In the genomic region with DNA sequence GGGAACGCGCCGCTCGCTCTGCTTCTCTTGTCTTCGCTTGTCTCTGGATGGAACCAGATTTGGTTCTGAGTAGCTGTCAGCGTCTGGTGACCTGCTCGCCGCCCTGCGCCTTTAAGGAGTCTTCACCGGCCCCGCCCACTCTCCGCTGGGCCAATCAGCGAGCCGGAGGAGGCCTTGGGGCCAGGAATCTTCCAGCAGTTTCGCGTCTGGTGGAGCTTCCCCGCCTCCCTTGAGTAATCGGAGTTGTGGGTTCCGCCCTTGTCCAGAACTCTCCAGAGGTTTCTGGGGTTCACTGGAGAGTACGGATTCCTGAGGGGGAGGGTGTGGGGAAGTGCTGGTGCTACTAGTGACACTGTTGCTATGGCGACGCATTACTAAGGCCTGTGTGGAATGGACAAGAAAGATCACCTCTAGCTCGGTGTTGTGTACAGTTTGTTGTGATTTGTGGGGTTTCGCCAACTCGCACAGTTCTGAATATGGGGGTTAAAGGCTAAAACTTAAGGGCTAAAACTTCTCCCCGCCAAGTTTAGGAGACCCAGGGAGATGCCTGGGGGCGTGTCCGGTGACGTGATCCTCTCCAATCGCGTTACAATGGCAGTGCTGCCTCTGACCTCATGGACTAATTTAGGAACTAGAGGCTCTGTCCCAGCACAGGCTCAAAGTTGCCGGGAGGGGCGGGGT, we compare ENCODE assay signal across 9 mouse cellular contexts. TPM values are rescaled to one million over a fixed set of nuclear protein-coding genes. Genes with fewer than 3 reads are reported as not detected.
DNase-seq lines count a peak whose midpoint lies in the region; ATAC-seq and TF ChIP-seq lines count a peak whose summit lies in the region.
"Not testable (repeated sequence)": the region's sequence is repeated elsewhere in the genome, so short reads cannot be mapped to it uniquely, and the experiment has no call there.
"Had no signal": no experiment of that assay in that cellular context is flagged by ENCODE, and none has a peak within 500 bp of the region (broad histone marks: within the 10 kb centered on the region; RNA-seq: fewer than 3 reads in every experiment).

A gene (minus strand): TSS at position 88 of the 681 bp plus-strand sequence.
A gene (plus strand): TSS at position 635 of the 681 bp plus-strand sequence.

- not testable (repeated sequence) for H3K36me3 ChIP-seq in E14TG2a.4 (ENCODE audit: insufficient read depth, low read length); liver, embryonic 13.5 days

- peak; percentile 86 for DNase-seq in cerebellum, adult 9-11 months
- DNase-seq in forelimb bud, embryonic 11.5 days (ENCODE audit: low read depth, low spot score) = peak; percentile 63
- peak; percentile 83 for DNase-seq in heart, postnatal 25 days (ENCODE audit: low spot score)
- peak; percentile 79 to 87 for DNase-seq in kidney, postnatal 4 days
- peak; percentile 66 for DNase-seq in liver, embryonic 13.5 days
- DNase-seq in spleen, postnatal 10 days (ENCODE audit: low spot score in 2 of 2) = peak; percentile 47 to 62

- ATAC-seq in liver, embryonic 13.5 days (ENCODE audit: low read depth) = peak; percentile 91
- ATAC-seq in monocyte, adult 5-6 weeks (replicated peaks; ENCODE audit: insufficient number of reproducible peaks, low FRiP score, low TSS enrichment, poor library complexity, severe bottlenecking) = peak; percentile 96

- WGBS in liver, embryonic 13.5 days (ENCODE audit: insufficient replicate concordance) = 1% methylated on average over 33 of the region's 33 CpGs

- H3K4me2 ChIP-seq in liver, embryonic 13.5 days = peak within 1 kb of the TSS; percentile 72

- peaks cover 21% of the 10 kb centered on the region for H3K4me1 ChIP-seq in E14TG2a.4 (replicated peaks; ENCODE audit: low read depth, low read length)
- H3K4me1 ChIP-seq in liver, embryonic 13.5 days (replicated peaks) = not testable (repeated sequence)

- not testable (repeated sequence) for H3K27ac ChIP-seq in liver, embryonic 13.5 days

- H3K27me3 ChIP-seq in E14TG2a.4 (ENCODE audit: insufficient read depth, low read length) = peaks cover 64% of the 10 kb centered on the region
- H3K27me3 ChIP-seq in liver, embryonic 13.5 days = peaks cover 61% of the 10 kb centered on the region

- H3K4me3 ChIP-seq in E14TG2a.4 (replicated peaks; ENCODE audit: low read length) = peak within 1 kb of the TSS; percentile 64
- H3K4me3 ChIP-seq in liver, embryonic 13.5 days (replicated peaks) = peak within 1 kb of the TSS; percentile 50

- peak within 1 kb of the TSS; percentile 52 for H3K9ac ChIP-seq in liver, embryonic 13.5 days

- intact Hi-C loops in heart, postnatal 25 days (cut with DNase I) = not testable (repeated sequence)

- not testable (repeated sequence) for H3K9me3 ChIP-seq in E14TG2a.4 (ENCODE audit: low read length); liver, embryonic 13.5 days (replicated peaks)

- not testable (repeated sequence) for TF ChIP-seq CTCF in E14TG2a.4 (conservative IDR thresholded peaks at IDR 0.05; ENCODE audit: low read length)

RNA-seq across cellular contexts. Expression of the first gene that starts in this region (rescaled TPM):
- 1 to 10 TPM; 2.9 to 7.7 TPM for total RNA-seq in heart, postnatal 25 days (2021)
- 2.1 and 2.3 TPM in 2 replicates for polyA plus RNA-seq in liver, embryonic 13.5 days (2015; fragmentation: Nextera tagmentation; extraction: Ambion mirVana)
- total RNA-seq in monocyte, adult 5-6 weeks (2017) = 4.9 to 201 TPM (median 8.6 TPM) in 3 replicates
- total RNA-seq: CH12.LX had no signal

RNA-seq across cellular contexts. Expression of the second gene that starts in this region (rescaled TPM):
- total RNA-seq in heart, postnatal 25 days (2021) = 1 to 10 TPM; 6.9 to 8.1 TPM
- 0.10 and 0.34 TPM in 2 replicates for polyA plus RNA-seq in liver, embryonic 13.5 days (2015; fragmentation: Nextera tagmentation; extraction: Ambion mirVana)
- 1.1 to 1.7 TPM in 2 of 3 replicates, not detected in the other for total RNA-seq in monocyte, adult 5-6 weeks (2017)
